Mouse (Mus musculus) forebrain, embryonic 16.5 days (tissue): ENCODE measurements at regions not wholly inside any gene's neighbourhood (a gene's known extent, or its start where the extent isn't known, plus 50 kb on each side); places are given as distances from the start of the nearest gene placed in this dataset.

Experiments
- ATAC-seq: fragments of 200-750 bp; cut with Nextera tagmentation; 2 replicates; pipeline ENCODE4 v1.8.0; 2017; ENCODE audit warnings: mild to moderate bottlenecking, moderate library complexity
- H3K27ac ChIP-seq: fragments of 300-500 bp; sonication (generic); 2 replicates; pipeline ENCODE4 v1.5.1; 2014; ENCODE audit warnings: low read length, control low read depth
- H3K27me3 ChIP-seq: fragments of 300-500 bp; sonication (generic); replicated peaks from 2 replicates; pipeline ENCODE4 v1.6.1; 2014; ENCODE audit warnings: low read length; ENCODE audit not compliant: control insufficient read depth, insufficient read depth
- H3K36me3 ChIP-seq: fragments of 300-500 bp; sonication (generic); 2 replicates; pipeline ENCODE4 v1.6.1; 2014; ENCODE audit not compliant: control insufficient read depth, insufficient read depth
- H3K4me1 ChIP-seq: fragments of 300-500 bp; sonication (generic); replicated peaks from 2 replicates; pipeline ENCODE4 v1.6.1; 2014; ENCODE audit warnings: low read length; ENCODE audit not compliant: control insufficient read depth, insufficient read depth
- H3K4me2 ChIP-seq: fragments of 300-500 bp; sonication (generic); 2 replicates; pipeline ENCODE4 v1.6.1; 2014; ENCODE audit warnings: mild to moderate bottlenecking, low read length, control low read depth
- H3K4me3 ChIP-seq: fragments of 300-500 bp; sonication (generic); replicated peaks from 2 replicates; pipeline ENCODE4 v1.5.1; 2014; ENCODE audit warnings: mild to moderate bottlenecking, low read length, control low read depth
- H3K9ac ChIP-seq: fragments of 300-500 bp; sonication (generic); replicated peaks from 2 replicates; pipeline ENCODE4 v1.6.1; 2014; ENCODE audit warnings: low read depth, low read length, control low read depth
- H3K9me3 ChIP-seq: fragments of 300-500 bp; sonication (generic); 2 replicates; pipeline ENCODE4 v1.6.1; 2016; ENCODE audit warnings: low read length; ENCODE audit not compliant: control insufficient read depth
- WGBS: fragments of 180-500 bp; shearing (Covaris S2); extraction: QIAGEN DNeasy Blood & Tissue Kit; methylation state at CpG from one replicate; pipeline ENCODE4 v1.1.7; 2014; 5-methylcytosine and 5-hydroxymethylcytosine counted together

DNA sequence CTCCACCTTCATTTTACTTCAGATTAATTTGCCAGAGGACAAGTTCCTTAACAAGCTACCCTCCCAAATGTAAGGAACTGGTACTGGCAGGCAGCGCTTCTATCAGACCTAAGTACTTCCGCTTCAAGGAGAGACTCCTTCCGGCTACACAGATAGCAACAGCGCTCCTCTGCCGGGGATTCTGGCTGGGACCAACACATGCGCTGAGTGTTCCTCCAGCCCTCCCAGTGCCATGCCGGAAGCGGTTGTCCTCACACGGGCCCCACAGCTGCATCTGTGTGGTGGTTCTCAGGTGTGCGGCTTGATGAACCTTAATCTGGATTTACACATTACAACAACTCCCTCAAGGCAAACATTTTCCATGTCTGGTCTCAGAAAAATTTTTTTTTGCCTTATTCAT, 336.1 kb upstream of the Map3k7 start:
- no peak for ATAC-seq
- Histone ChIP-seq H3K4me1 (no peaks in the 10 kb centered on the region), H3K9ac (no peak overlapping the region), H3K36me3 (no peaks in the 10 kb centered on the region), H3K4me2 (no peak overlapping the region), H3K4me3 (no peak overlapping the region), H3K9me3 (no peaks in the 10 kb centered on the region), H3K27me3 (no peaks in the 10 kb centered on the region), H3K27ac (no peak overlapping the region)
- 93% methylated on average over 10 of the region's 10 CpGs for WGBS

DNA sequence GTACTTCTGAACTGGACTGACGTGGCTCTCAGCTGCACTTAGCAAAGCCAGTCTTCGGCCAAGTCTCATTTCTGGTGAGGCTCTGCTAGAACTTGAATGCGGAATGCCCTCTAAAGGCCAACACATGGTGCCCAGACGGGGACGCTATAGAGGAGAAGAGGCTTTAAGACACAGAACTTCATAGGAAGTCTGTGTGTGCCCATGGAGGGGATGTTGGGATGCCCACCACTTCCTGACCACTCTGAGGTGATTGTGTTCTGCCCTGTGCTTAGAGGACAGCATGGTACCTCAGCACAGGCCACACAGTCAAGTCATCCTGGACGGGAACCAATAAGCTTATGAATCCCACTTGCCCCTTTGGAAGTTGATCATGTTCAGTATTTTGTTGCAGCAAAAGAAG, 325.3 kb upstream of the Map3k7 start:
- Histone ChIP-seq H3K9ac (no peak overlapping the region), H3K4me3 (no peak overlapping the region), H3K9me3 (no peaks in the 10 kb centered on the region), H3K27ac (no peak overlapping the region), H3K27me3 (no peaks in the 10 kb centered on the region), H3K4me1 (peaks cover 8% of the 10 kb centered on the region), H3K4me2 (no peak overlapping the region), H3K36me3 (no peaks in the 10 kb centered on the region)
- no peak for ATAC-seq
- WGBS, result 94% methylated on average over 6 of the region's 6 CpGs

DNA sequence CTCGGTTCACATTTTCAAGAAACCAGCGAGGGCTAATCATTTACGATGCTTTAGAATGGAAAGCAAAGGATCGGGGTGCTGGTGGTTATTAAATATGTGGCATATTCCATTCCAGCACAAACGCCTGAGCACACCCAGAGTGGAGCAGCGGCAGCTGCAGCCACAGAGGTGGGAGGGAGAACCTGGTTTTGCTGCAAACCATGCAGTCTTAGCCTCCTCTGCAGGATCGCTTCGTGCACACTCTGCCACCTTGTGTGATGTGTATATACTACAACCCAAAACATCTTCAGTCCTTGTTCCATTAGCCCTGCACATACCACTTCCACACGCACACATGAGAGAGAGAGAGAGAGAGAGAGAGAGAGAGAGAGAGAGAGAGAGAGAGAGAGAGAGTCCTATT, 321.7 kb upstream of the Map3k7 start:
- H3K4me2 ChIP-seq, result no peak overlapping the region
- no peak overlapping the region for H3K4me3 ChIP-seq
- H3K9me3 ChIP-seq, result no peaks in the 10 kb centered on the region
- H3K9ac ChIP-seq, result no peak overlapping the region
- 37% methylated on average over 9 of the region's 9 CpGs for WGBS
- H3K4me1 ChIP-seq, result peaks cover 8% of the 10 kb centered on the region
- H3K36me3 ChIP-seq, result no peaks in the 10 kb centered on the region
- peak overlapping the region; percentile 20; the same call in 1 of the 2 replicates for H3K27ac ChIP-seq
- no peaks in the 10 kb centered on the region for H3K27me3 ChIP-seq
- ATAC-seq, result peak; percentile 95

DNA sequence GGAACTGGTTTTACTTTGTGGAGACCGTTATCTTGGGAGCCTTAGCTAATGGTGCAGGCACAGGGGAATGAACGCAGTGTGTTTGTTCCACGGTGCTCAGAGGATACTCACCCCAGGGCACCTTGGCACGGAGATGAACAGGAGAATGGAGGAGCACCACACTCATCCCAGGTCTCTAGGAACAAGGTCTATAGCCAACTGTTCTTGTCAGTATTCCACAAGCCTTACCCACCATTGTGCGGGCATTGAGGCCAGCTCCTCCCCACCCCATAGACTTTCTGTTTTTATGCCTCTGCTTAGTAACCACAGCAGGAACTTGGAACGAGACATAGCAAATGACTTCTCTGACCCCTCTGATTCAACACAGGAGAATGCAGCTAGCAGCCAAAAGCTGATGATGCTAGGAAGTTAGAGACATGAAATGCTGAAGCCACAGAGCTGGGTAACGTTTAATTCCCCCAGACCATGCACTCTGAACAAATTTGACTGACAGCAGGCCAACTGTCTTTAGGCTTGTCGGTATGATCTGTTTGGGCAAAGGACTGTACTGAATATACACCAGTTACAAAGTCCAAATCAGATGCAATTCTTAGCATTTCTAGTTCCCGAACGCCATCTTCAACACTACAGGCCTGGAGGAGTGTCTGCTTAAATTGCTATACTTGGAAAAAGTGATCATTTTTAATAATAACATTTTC, 321.2 kb upstream of the Map3k7 start:
- peaks cover 8% of the 10 kb centered on the region for H3K4me1 ChIP-seq
- H3K4me3 ChIP-seq, result no peak overlapping the region
- peak; percentile 46 for ATAC-seq
- H3K27me3 ChIP-seq, result no peaks in the 10 kb centered on the region
- H3K27ac ChIP-seq, result no peak overlapping the region
- no peaks in the 10 kb centered on the region for H3K9me3 ChIP-seq
- H3K9ac ChIP-seq, result no peak overlapping the region
- H3K36me3 ChIP-seq, result no peaks in the 10 kb centered on the region
- WGBS, result 58% methylated on average over 10 of the region's 10 CpGs
- H3K4me2 ChIP-seq, result no peak overlapping the region

DNA sequence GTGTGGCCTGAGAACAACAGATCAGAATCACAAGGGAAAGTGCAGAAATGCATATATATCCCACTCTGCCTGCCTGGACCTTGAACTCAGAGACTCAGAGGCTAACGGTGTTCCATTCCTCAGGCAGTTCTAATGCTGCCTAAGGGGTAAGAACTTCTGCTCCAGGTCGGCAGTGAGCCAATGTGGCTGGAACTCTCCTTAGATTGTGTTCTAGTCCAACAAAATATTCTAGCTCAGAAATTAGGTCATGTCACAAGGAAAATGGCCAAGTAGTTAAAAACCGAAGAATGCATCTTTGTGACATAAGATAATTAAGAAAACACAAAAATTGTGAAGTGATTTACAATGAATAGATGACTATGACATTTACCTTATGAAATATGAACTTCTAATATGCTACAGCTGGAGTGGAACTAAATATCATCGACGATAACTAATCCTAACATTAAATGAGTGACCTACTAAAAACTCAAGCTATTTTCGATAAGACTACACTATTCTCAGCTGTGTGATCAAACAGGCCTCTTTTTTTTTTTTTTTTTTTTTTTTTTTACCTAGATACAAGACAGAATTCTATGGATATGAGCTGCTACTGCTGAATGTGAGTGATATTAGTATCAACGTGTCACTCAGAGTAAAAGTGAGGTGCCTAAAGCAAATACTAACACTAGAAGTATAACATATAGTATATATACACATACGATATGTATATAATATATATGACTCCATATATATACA, 315.1 kb upstream of the Map3k7 start:
- Histone ChIP-seq H3K4me1 (no peaks in the 10 kb centered on the region), H3K9ac (no peak overlapping the region), H3K27ac (no peak overlapping the region), H3K4me3 (no peak overlapping the region), H3K36me3 (no peaks in the 10 kb centered on the region), H3K27me3 (no peaks in the 10 kb centered on the region), H3K4me2 (no peak overlapping the region), H3K9me3 (no peaks in the 10 kb centered on the region)
- 92% methylated on average over 8 of the region's 8 CpGs for WGBS
- no peak for ATAC-seq

DNA sequence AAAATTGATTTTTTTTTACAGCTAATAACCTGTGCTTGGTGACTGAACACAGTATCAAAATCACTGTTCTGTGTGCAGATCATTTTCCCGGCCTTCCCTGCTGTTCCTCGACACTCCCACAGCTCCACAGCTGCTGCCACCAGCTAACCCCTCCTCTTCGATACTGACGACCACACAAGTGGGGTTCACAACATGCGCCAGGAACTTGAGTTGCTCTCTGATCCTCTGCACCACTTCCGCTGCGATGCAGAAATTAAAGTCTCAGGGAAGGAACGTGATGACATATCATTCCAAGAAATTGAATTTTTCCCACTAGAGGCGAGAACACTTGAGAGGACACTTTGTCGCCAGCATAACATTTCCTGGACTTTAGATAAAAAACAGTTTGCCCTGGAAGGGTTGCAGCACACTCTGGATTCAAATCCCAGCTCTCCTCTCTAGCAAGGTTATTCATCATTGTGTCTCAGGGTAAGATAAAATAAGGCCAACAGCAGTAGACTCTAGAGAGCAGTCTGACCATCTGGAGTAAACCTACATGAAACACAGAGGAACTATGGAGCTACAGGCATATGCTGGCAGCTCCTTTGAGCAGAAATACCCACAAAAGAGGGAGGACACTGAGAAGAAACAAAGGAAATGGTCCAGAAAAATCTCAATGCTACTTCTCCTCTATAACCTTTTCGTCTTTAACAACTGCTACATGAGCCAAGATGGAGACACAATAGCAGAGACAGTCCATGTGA, 308.4 kb upstream of the Map3k7 start:
- H3K4me1 ChIP-seq, result no peaks in the 10 kb centered on the region
- H3K27ac ChIP-seq, result no peak overlapping the region
- no peak for ATAC-seq
- H3K27me3 ChIP-seq, result no peaks in the 10 kb centered on the region
- no peak overlapping the region for H3K9ac ChIP-seq
- 70% methylated on average over 11 of the region's 11 CpGs for WGBS
- H3K9me3 ChIP-seq, result no peaks in the 10 kb centered on the region
- no peaks in the 10 kb centered on the region for H3K36me3 ChIP-seq
- no peak overlapping the region for H3K4me3 ChIP-seq
- no peak overlapping the region for H3K4me2 ChIP-seq

DNA sequence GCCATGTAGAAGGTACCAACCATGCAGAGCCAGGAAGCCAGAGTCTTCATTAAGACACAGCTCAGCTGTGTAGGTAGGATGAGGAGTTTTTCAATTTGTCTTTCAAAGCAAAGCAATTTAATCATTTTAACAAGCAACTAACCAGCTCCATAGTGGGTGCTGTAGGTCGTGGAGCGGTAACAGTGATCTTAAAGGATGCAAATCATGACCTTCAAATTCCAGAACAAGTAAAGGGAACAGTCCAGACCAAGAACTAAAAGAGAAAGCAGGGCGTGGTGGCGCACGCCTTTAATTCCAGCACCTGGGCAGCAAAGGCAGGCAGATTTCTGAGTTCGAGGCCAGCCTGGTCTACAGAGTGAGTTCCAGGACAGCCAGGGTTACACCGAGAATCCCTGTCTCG, 307.8 kb upstream of the Map3k7 start:
- Histone ChIP-seq H3K27me3 (no peaks in the 10 kb centered on the region), H3K4me2 (no peak overlapping the region), H3K9ac (no peak overlapping the region), H3K9me3 (no peaks in the 10 kb centered on the region), H3K36me3 (no peaks in the 10 kb centered on the region), H3K4me3 (no peak overlapping the region), H3K27ac (no peak overlapping the region), H3K4me1 (no peaks in the 10 kb centered on the region)
- no peak for ATAC-seq
- 91% methylated on average over 7 of the region's 8 CpGs for WGBS

DNA sequence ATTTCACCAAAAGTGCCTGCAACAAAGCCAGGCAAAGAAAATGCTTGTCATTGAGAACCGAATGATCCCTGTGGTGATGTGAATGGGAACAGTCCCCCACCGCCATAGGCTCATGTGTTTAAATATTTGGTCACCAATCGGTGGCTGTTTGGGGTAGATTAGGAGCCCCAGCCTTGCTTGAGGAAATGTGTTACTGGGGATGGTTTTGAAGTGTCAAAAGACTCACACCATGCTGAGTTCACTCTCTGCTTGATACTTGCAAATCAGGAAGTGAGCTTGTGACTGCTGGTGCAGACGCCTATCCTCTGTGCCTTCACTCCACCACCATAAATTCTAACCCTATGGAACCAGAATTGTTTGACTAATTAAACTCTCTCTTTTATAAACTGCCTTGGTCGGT, 305.1 kb upstream of the Map3k7 start:
- Histone ChIP-seq H3K36me3 (no peaks in the 10 kb centered on the region), H3K4me1 (no peaks in the 10 kb centered on the region), H3K27me3 (no peaks in the 10 kb centered on the region), H3K27ac (no peak overlapping the region), H3K9ac (no peak overlapping the region), H3K4me2 (no peak overlapping the region), H3K4me3 (no peak overlapping the region), H3K9me3 (no peaks in the 10 kb centered on the region)
- ATAC-seq, result no peak
- 63% methylated on average over 5 of the region's 5 CpGs for WGBS

DNA sequence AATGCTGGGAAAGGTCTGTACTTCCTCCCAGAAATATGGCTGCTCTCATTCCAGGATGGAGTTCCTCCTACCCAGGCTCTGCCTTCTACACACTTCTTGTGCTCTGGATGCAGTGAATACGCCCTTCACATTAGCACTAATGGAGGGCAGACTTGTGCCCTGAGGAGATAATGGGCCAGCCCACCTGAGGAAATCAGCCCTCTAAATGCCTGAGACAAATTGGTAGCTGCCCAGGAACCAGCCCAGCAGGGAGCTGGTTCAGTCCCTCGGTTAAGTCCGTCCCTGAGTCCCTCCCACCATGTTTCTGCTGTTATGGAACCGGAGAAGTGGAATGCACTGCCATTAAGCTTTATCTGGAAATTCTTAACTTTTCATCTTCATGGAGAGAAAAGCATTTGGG, 303.0 kb upstream of the Map3k7 start:
- no peak for ATAC-seq
- H3K27me3 ChIP-seq, result no peaks in the 10 kb centered on the region
- H3K36me3 ChIP-seq, result no peaks in the 10 kb centered on the region
- no peak overlapping the region for H3K4me3 ChIP-seq
- no peak overlapping the region for H3K27ac ChIP-seq
- no peaks in the 10 kb centered on the region for H3K4me1 ChIP-seq
- no peak overlapping the region for H3K9ac ChIP-seq
- H3K4me2 ChIP-seq, result no peak overlapping the region
- 23% methylated on average over 4 of the region's 4 CpGs for WGBS
- no peaks in the 10 kb centered on the region for H3K9me3 ChIP-seq
